Mouse (Mus musculus): ENCODE results near the gene Tprgl. TPM values are rescaled to one million over a fixed set of nuclear protein-coding genes. Genes with fewer than 3 reads are reported as not detected.

Gene Tprgl
- polyA plus RNA-seq, 1 experiment from 2014 or later = 164 TPM

GRCm38 (mm10) chr4:154157970-154158662 lies 2.4 kb downstream of the Tprgl start:
- Histone ChIP-seq H3K36me3 (peaks cover 54% of the 10 kb centered on the region), H3K4me2 (replicated peaks) (no peak overlapping the region), H3K27ac (replicated peaks) (no peak overlapping the region), H3K4me3 (no peak overlapping the region), H3K27me3 (no peaks in the 10 kb centered on the region), H3K4me1 (peaks cover 24% of the 10 kb centered on the region), H3K9ac (replicated peaks) (no peak overlapping the region), H3K9me3 (no peaks in the 10 kb centered on the region)
- ATAC-seq (ENCODE audit: low FRiP score, low read depth) = no peak
- WGBS = 92% methylated on average over 14 of the region's 14 CpGs

- Histone ChIP-seq H3K9me3 (no peaks in the 10 kb centered on the region), H3K36me3 (peaks cover 75% of the 10 kb centered on the region), H3K9ac (replicated peaks) (no peak overlapping the region), H3K4me2 (replicated peaks) (no peak overlapping the region), H3K27me3 (no peaks in the 10 kb centered on the region), H3K4me3 (no peak overlapping the region), H3K4me1 (peaks cover 19% of the 10 kb centered on the region), H3K27ac (replicated peaks) (no peak overlapping the region)
- 88% methylated on average over 7 of the region's 7 CpGs for WGBS
- no peak for ATAC-seq (ENCODE audit: low FRiP score, low read depth)
Observed at GRCm38 (mm10) chr4:154156050-154156449, 4.4 kb downstream of the Tprgl start.

GRCm38 (mm10) chr4:154154104-154154503 lies 6.4 kb downstream of the Tprgl start:
- no peak overlapping the region for H3K4me2 ChIP-seq (replicated peaks)
- 67% methylated on average over 11 of the region's 11 CpGs for WGBS
- no peak for ATAC-seq (ENCODE audit: low FRiP score, low read depth)
- no peak overlapping the region for H3K27ac ChIP-seq (replicated peaks)
- no peaks in the 10 kb centered on the region for H3K9me3 ChIP-seq
- no peak overlapping the region for H3K9ac ChIP-seq (replicated peaks)
- H3K4me3 ChIP-seq = no peak overlapping the region
- peaks cover 8% of the 10 kb centered on the region; the same call in 1 of the 2 replicates for H3K4me1 ChIP-seq
- H3K36me3 ChIP-seq = peaks cover 94% of the 10 kb centered on the region
- H3K27me3 ChIP-seq = no peaks in the 10 kb centered on the region

GRCm38 (mm10) chr4:154146342-154146741 lies 14.1 kb downstream of the Tprgl start:
- no peak for ATAC-seq (ENCODE audit: low FRiP score, low read depth)
- WGBS = 85% methylated on average over 10 of the region's 10 CpGs
- no peaks in the 10 kb centered on the region for H3K9me3 ChIP-seq
- no peak overlapping the region for H3K4me3 ChIP-seq
- no peak overlapping the region for H3K9ac ChIP-seq (replicated peaks)
- peaks cover 5% of the 10 kb centered on the region for H3K27me3 ChIP-seq
- peaks cover 49% of the 10 kb centered on the region for H3K36me3 ChIP-seq
- no peak overlapping the region for H3K4me2 ChIP-seq (replicated peaks)
- H3K27ac ChIP-seq (replicated peaks) = no peak overlapping the region
- peaks cover 18% of the 10 kb centered on the region for H3K4me1 ChIP-seq

GRCm38 (mm10) chr4:154144712-154145111 lies 15.8 kb downstream of the Tprgl start:
- Histone ChIP-seq H3K27me3 (peaks cover 21% of the 10 kb centered on the region), H3K4me3 (no peak overlapping the region), H3K4me2 (replicated peaks) (no peak overlapping the region), H3K36me3 (peaks cover 33% of the 10 kb centered on the region), H3K9me3 (no peaks in the 10 kb centered on the region), H3K27ac (replicated peaks) (no peak overlapping the region), H3K4me1 (peaks cover 33% of the 10 kb centered on the region), H3K9ac (replicated peaks) (no peak overlapping the region)
- 85% methylated on average over 3 of the region's 3 CpGs for WGBS
- ATAC-seq (ENCODE audit: low FRiP score, low read depth) = no peak

GRCm38 (mm10) chr4:154142211-154143040 lies 18.0 kb downstream of the Tprgl start, which contains the start of gene Wrap73:
Wrap73 (plus strand) TSS chr4:154142372.
- 0 out of 2 replicates have a peak within 1 kb of the TSS, but pooled peaks have one; percentile 61 for H3K27ac ChIP-seq (replicated peaks)
- peaks cover 44% of the 10 kb centered on the region for H3K27me3 ChIP-seq
- peaks cover 13% of the 10 kb centered on the region for H3K36me3 ChIP-seq
- 2% methylated on average over 48 of the region's 49 CpGs for WGBS
- peaks cover 39% of the 10 kb centered on the region for H3K4me1 ChIP-seq
- peak; percentile 96 for ATAC-seq (ENCODE audit: low FRiP score, low read depth)
- peak within 1 kb of the TSS; percentile 88 for H3K4me3 ChIP-seq
- no peaks in the 10 kb centered on the region for H3K9me3 ChIP-seq
- peak within 1 kb of the TSS; percentile 92 for H3K4me2 ChIP-seq (replicated peaks)
- peak within 1 kb of the TSS; percentile 80 for H3K9ac ChIP-seq (replicated peaks)

- Histone ChIP-seq H3K4me2 (replicated peaks) (peak overlapping the region; percentile 92), H3K36me3 (peaks cover 3% of the 10 kb centered on the region), H3K9ac (replicated peaks) (no peak overlapping the region), H3K9me3 (no peaks in the 10 kb centered on the region), H3K27ac (replicated peaks) (no peak overlapping the region), H3K4me3 (peak overlapping the region; percentile 50), H3K4me1 (peaks cover 39% of the 10 kb centered on the region), H3K27me3 (peaks cover 56% of the 10 kb centered on the region)
- ATAC-seq (ENCODE audit: low FRiP score, low read depth) = no peak
- 2% methylated on average over 42 of the region's 42 CpGs for WGBS
Observed at GRCm38 (mm10) chr4:154141009-154141867, 19.2 kb downstream of the Tprgl start.

GRCm38 (mm10) chr4:154140213-154141008 lies 20.1 kb downstream of the Tprgl start:
- H3K9ac ChIP-seq (replicated peaks) = peak overlapping the region; percentile 52
- ATAC-seq (ENCODE audit: low FRiP score, low read depth) = no peak

GRCm38 (mm10) chr4:154140182-154140212 lies 20.5 kb downstream of the Tprgl start, which contains the start of gene Trp73:
Trp73 (minus strand) TSS chr4:154140208.
- ATAC-seq (ENCODE audit: low FRiP score, low read depth) = no peak
- Histone ChIP-seq H3K4me3 (peak within 1 kb of the TSS; percentile 50), H3K27ac (replicated peaks) (no peak within 1 kb of the TSS), H3K4me1 (peaks cover 39% of the 10 kb centered on the region), H3K9ac (replicated peaks) (peak within 1 kb of the TSS; percentile 52), H3K4me2 (replicated peaks) (peak within 1 kb of the TSS; percentile 92), H3K27me3 (peaks cover 68% of the 10 kb centered on the region), H3K36me3 (no peaks in the 10 kb centered on the region), H3K9me3 (no peaks in the 10 kb centered on the region)
- WGBS = 0% methylated on average over 4 of the region's 4 CpGs

More at GRCm38 (mm10) chr4:154140213-154141008, 20.1 kb downstream of the Tprgl start:
- peaks cover 39% of the 10 kb centered on the region for H3K4me1 ChIP-seq
- peak overlapping the region; percentile 83 for H3K4me2 ChIP-seq (replicated peaks)
- H3K36me3 ChIP-seq = no peaks in the 10 kb centered on the region
- no peaks in the 10 kb centered on the region for H3K9me3 ChIP-seq
- H3K4me3 ChIP-seq = peak overlapping the region; percentile 50
- peaks cover 64% of the 10 kb centered on the region for H3K27me3 ChIP-seq
- WGBS = 1% methylated on average over 39 of the region's 46 CpGs
- no peak overlapping the region for H3K27ac ChIP-seq (replicated peaks)

GRCm38 (mm10) chr4:154139671-154140181 lies 20.7 kb downstream of the Tprgl start:
- Histone ChIP-seq H3K4me2 (replicated peaks) (peak overlapping the region; percentile 83), H3K36me3 (no peaks in the 10 kb centered on the region), H3K9me3 (no peaks in the 10 kb centered on the region), H3K4me3 (peak overlapping the region; percentile 50), H3K27ac (replicated peaks) (no peak overlapping the region), H3K27me3 (peaks cover 71% of the 10 kb centered on the region), H3K9ac (replicated peaks) (peak overlapping the region; percentile 52), H3K4me1 (peaks cover 39% of the 10 kb centered on the region)
- peak; percentile 23; the same call in 1 of the 2 replicates for ATAC-seq (ENCODE audit: low FRiP score, low read depth)
- WGBS = under 1% methylated on average over 49 of the region's 59 CpGs

- Histone ChIP-seq H3K4me2 (replicated peaks) (no peak overlapping the region), H3K9ac (replicated peaks) (no peak overlapping the region), H3K27ac (replicated peaks) (no peak overlapping the region), H3K27me3 (peaks cover 83% of the 10 kb centered on the region), H3K36me3 (no peaks in the 10 kb centered on the region), H3K9me3 (no peaks in the 10 kb centered on the region), H3K4me1 (peaks cover 27% of the 10 kb centered on the region), H3K4me3 (no peak overlapping the region)
- ATAC-seq (ENCODE audit: low FRiP score, low read depth) = no peak
- 67% methylated on average over 5 of the region's 5 CpGs for WGBS
Observed at GRCm38 (mm10) chr4:154137139-154137538, 23.3 kb downstream of the Tprgl start.
